Mouse (Mus musculus) bone marrow macrophage, adult 2 months (primary cell): ENCODE measurements around the gene Sh3bp1. TPM values are rescaled to one million over a fixed set of nuclear protein-coding genes. Genes with fewer than 3 reads are reported as not detected.

ENCODE experiments used
- H3K27ac ChIP-seq: 2 replicates; pipeline ENCODE4 v1.5.1; 2012; ENCODE audit warnings: low read depth, low read length; ENCODE audit not compliant: insufficient read depth
- H3K4me1 ChIP-seq: 2 replicates; pipeline ENCODE4 v1.6.1; 2012; ENCODE audit warnings: low read length; ENCODE audit not compliant: control insufficient read depth, insufficient read depth
- H3K4me3 ChIP-seq: 2 replicates; pipeline ENCODE4 v1.5.1; 2012; ENCODE audit warnings: mild to moderate bottlenecking, low read length, moderate library complexity; ENCODE audit not compliant: insufficient read depth
- CTCF ChIP-seq: IDR thresholded peaks from 2 replicates; pipeline ENCODE4 v1.5.1; 2012; ENCODE audit warnings: low read depth, mild to moderate bottlenecking, low read length, moderate library complexity
- POLR2A ChIP-seq: IDR thresholded peaks from 2 replicates; pipeline ENCODE4 v1.6.1; 2012; ENCODE audit warnings: mild to moderate bottlenecking, low read depth, low read length, borderline replicate concordance
- polyA plus RNA-seq: library from polyadenylated mRNA; stranded (reverse); fragments of >200 nt; gene quantifications from 2 replicates; pipeline ENCODE4 v1.2.4, GENCODE M21; 2012; ENCODE audit not compliant: missing spikeins, insufficient read depth, insufficient read length

Gene Sh3bp1
- polyA plus RNA-seq, 1 experiment, result 180 TPM

DNA sequence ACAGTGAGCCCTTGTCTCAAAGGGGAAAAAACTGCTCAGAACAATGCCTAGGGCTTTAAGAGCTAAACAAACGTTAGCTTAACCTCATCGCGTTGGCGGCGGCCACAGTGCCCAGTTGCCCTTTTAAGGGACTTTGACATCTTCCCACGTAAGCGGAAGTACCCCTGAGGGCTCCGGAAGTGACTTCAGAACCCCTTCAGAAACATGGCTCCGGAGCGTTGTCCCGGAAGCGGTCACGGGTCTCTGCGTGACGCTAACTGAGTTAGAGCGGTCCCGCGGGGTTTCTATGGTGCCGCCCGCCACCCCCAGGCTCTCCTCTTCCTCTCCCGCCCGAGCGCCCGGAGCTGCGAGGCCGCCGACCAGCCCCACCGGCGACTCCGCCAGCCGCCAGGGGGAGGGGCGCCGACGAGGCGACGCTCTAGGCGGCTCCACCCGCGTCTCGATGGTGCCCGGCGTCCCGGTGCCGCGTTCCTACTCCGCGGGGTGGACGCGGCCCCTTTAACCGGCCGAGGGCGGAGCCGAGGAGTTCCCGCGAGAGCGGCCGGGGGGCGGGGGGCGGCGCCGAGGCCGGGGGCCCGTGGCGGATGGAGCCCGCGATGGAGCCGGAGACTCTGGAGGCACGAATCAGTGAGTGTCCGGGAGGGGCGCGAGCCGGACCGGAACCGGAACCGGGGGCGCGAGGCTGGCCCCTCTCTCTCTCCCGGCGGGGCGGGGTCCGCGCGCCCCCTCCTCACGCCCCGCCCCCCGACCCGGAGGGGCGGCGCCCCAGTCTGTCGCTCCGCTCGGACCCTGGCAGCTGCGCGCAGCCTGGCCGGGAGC is 22.4 kb upstream of the Sh3bp1 start, which contains the start of gene Gga1:
Gene Gga1 (plus strand): TSS at position 200 of the 819 bp plus-strand sequence.
- H3K4me3 ChIP-seq, result peak within 1 kb of the TSS; percentile 65
- TF ChIP-seq CTCF, result no peak
- TF ChIP-seq POLR2A, result no peak
- H3K4me1 ChIP-seq, result peaks cover 22% of the 10 kb centered on the region
- peak within 1 kb of the TSS; percentile 90 for H3K27ac ChIP-seq

DNA sequence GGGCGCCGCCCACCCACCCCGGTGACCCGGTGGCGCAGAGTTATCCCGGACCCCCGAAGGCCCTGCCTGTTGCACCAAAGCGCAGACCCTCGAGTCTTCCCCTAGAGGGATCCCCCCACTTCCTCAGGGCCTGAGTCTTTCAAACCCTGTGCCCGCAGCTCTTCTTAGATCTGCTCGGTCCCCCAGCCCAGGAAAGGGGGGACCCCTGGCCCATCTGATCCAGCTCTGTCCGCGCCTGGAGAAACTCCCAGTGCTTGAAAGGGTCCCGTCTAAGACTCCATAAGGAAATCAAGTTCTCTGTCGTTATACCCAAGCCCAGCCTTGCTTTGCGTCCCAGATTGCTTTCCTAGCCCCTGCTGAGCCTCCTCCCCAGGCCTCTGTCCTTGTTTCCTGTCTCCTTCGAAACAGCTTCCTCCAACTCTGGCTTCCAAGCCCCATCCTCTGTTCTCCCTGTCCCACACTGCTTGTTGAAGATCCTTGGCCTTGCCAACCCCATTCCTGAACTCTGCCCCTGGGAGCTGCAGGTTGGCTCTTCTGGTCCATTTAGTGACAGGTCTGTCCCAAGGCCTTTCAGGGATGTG is 21.7 kb upstream of the Sh3bp1 start:
- TF ChIP-seq POLR2A (no peak), CTCF (0 out of 2 replicates have a peak, but pooled peaks have one; percentile 9)
- Histone ChIP-seq H3K4me3 (peak overlapping the region; percentile 65), H3K4me1 (peaks cover 22% of the 10 kb centered on the region), H3K27ac (peak overlapping the region; percentile 90)

DNA sequence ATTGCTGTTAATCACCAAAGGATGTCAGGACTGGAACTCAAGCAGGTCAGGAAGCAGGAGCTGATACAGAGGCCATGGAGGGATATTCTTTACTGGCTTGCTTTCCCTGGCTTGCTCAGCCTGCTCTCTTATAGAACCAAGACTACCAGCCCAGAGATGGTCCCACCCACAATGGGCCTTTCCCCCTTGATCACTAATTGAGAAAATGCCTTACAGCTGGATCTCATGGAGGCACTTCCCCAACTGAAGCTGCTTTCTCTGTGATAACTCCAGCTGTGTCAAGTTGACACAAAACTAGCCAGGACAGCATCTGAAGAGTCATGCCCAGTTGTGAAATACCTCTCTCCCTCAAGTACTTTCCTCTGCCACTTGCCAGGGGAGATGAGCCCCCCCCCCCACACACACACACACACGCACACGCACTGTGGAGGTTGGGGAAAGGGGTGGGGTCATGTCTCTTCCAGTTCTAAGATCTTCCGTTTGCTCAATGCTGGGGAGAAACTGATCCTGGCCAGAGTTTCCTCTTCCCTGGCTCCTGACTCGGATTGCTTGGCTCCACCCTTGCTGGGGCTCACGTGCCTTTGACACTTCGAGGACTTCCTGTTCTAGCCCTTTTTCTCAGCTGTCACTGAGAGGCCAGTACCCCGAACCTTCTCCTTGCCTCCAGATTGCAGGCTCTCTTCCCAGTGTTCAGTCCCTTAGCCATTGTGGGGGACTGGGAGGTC is 20.6 kb upstream of the Sh3bp1 start:
- Histone ChIP-seq H3K4me1 (peaks cover 22% of the 10 kb centered on the region), H3K4me3 (peak overlapping the region; percentile 41), H3K27ac (peak overlapping the region; percentile 91)

DNA sequence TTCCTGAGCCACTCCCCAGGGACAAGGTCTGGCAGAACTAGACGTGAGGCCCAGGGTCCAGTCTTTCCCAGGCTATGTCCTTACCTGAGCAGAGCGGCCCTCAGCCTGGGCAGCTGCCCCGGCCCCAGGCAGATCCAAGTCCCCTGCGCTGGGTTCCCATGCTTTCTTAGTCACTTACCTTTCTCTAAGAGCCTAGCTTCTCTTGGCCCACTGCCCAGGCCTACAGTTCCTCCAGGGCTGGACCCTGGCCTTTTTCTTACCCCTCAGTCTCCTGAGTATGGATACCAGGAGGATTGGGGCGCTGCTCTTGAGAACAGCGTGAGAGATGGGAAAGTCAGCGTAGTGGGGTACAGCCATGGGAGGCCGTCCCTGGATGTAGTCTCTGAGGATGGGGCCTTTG is 19.1 kb upstream of the Sh3bp1 start:
- Histone ChIP-seq H3K27ac (no peak overlapping the region), H3K4me1 (peaks cover 22% of the 10 kb centered on the region), H3K4me3 (no peak overlapping the region)
- TF ChIP-seq CTCF (no peak), POLR2A (no peak)

DNA sequence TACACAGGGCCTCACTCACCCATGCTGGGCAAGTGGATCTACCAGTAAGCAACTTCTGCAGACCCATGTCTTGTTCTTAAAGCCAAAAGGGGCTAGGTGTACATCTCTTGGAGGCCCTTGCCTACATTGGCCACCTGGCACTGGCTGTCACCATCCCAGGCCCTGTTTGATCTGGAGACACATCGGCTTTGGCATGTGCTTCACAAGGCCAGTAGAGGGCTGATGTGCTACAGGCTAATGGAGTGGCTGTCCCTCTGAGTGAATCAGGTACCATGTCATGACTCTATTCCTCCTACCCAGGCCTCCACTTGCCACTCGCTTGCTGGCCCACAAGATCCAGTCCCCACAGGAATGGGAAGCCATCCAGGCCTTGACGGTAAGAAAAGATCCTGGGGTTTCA is 17.7 kb upstream of the Sh3bp1 start:
- TF ChIP-seq CTCF, result no peak
- no peak for TF ChIP-seq POLR2A
- H3K27ac ChIP-seq, result no peak overlapping the region
- H3K4me3 ChIP-seq, result no peak overlapping the region
- peaks cover 16% of the 10 kb centered on the region for H3K4me1 ChIP-seq

DNA sequence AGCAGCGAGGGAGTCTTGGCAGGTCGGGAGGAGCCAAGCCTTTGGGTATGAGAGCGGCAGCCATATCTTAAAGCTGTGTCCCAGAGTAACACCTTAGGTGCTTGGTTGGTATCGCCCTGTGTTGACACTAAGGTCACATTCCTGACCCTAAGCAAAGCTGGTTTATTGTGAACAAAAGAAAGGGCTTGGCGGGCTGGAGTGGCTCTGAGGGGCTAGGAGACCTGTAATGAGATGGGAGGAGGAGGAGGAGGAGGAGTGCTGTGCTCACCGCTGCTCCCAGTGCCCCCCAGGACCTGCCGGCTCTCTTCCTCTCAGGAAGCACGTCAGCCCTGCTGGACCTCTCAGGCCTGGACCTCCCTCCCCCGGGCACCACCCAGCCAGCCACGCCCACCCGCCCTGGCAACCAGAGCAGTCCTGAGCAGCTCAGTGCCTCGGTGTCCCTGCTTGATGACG is 10.1 kb upstream of the Sh3bp1 start:
- Histone ChIP-seq H3K27ac (no peak overlapping the region), H3K4me3 (no peak overlapping the region), H3K4me1 (peaks cover 10% of the 10 kb centered on the region)
- TF ChIP-seq POLR2A (no peak), CTCF (no peak)

DNA sequence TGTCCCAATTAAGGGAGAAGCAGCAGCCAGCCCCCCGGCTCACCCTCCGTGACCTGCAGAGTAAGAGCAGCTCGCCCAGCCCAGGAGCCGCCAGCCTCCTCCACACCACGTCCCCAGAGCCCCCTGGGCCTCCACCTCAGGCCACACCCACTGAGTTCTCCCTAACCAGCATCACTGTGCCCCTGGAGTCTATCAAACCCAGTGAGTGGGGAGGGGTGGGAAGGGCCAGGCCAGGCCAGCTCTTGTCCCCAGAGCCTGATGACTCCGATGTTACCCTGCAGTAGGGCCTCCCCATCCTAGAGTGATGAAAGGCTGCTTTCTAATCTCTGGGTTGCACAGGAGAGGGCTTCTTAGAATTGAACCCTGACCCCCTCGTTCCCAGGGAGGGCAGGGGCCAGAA is 7.1 kb upstream of the Sh3bp1 start:
- no peak overlapping the region for H3K4me3 ChIP-seq
- TF ChIP-seq POLR2A, result no peak
- no peak for TF ChIP-seq CTCF
- no peak overlapping the region for H3K27ac ChIP-seq
- H3K4me1 ChIP-seq, result peaks cover 32% of the 10 kb centered on the region

DNA sequence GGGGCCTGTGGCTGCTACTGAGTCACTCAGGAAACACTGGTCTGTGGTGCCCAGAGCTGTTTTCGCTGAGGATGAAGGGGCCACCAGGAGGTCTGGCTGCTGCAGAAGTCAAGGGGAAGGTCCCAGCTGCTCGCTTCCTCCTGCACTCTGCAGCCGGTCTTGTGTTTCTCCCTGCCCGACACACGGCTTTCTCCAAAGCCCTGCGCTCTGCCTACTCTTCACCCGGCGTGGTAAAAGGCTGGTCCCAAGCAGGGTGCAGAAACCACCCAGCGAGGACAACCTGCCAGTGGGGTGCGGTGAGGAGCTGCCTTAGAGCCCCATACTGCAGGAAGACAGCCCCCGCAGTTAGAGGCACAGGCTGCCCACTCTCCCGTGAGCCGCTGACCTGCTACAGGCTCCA is 4.8 kb upstream of the Sh3bp1 start:
- Histone ChIP-seq H3K27ac (peak overlapping the region; percentile 54), H3K4me3 (no peak overlapping the region), H3K4me1 (peaks cover 42% of the 10 kb centered on the region)
- TF ChIP-seq POLR2A (no peak), CTCF (no peak)

DNA sequence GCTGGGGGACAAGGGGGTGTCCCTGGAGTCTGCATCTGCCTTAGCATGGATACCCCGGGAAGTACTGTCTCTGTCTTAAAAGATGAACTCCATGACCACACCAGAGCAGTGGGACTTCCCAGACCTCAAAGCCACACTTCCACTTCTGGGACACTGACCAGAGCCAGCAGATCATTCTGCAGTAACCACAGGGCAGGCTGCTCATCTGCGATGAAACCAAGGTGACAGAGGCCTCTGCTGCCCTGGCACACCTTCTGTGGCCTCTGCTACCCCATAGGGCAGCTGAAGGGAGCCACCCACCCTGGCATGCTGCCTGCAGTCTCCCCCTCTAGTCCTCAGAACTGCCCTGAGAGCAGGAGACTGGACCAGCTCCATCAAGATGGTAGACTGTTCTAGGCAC is 3.8 kb upstream of the Sh3bp1 start:
- peaks cover 42% of the 10 kb centered on the region for H3K4me1 ChIP-seq
- H3K4me3 ChIP-seq, result no peak overlapping the region
- TF ChIP-seq POLR2A (no peak), CTCF (no peak)
- H3K27ac ChIP-seq, result no peak overlapping the region

DNA sequence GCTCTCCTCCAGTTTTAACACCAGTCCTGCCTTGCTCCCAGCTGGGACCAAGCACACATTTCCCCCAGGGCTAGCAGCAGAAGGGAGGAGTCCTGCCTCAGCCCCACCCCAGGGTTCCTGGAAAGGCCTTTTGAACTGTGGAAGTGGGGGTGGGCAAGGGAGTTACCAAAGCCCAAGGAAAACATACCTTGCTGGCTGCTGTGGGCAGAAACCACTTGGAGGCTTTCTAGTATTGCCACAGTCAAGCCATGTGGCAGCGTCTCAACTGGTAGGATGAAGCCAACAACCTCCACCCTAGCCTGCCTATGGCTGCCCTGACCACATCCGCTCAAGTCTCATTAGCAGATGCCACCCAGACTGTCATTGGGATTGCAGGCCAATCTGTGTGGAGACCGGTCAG is 3.4 kb upstream of the Sh3bp1 start:
- Histone ChIP-seq H3K4me3 (no peak overlapping the region), H3K27ac (no peak overlapping the region), H3K4me1 (peaks cover 44% of the 10 kb centered on the region)
- TF ChIP-seq CTCF (no peak), POLR2A (no peak)
